Mouse (Mus musculus) spleen, adult 2 months (tissue): ENCODE results near the gene E4f1.

Experiments used
- CTCF ChIP-seq: fragments of 200-500 bp; IDR thresholded peaks from 2 replicates; pipeline ENCODE4 v1.5.1; 2011; ENCODE audit warnings: mild to moderate bottlenecking, inconsistent platforms; ENCODE audit not compliant: insufficient read depth, insufficient read length, insufficient replicate concordance; ENCODE audit errors: extremely low read depth
- POLR2A ChIP-seq: fragments of 200-500 bp; IDR thresholded peaks from 2 replicates; pipeline ENCODE4 v1.6.1; 2011; ENCODE audit warnings: low read depth, low read length, inconsistent platforms

DNA sequence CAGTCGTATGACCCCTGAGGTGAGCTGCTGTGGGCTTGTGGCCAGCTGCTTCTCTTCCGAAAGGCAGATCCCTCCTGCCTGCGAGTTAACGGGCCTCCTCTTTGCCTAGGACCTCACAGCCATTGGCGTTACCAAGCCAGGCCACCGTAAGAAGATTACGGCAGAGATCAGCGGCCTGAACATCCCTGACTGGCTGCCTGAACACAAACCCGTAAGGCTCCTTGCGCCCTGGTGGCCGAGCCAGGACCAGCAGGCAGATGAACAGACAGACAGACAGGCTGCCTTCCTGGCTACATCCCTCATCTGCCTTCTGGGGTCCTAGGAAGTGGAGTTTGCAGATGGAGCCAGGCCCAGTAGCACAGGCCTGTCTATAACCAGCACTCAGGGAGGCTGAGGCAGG lies 32.1 kb upstream of the E4f1 start:
- TF ChIP-seq CTCF (no peak), POLR2A (no peak)
